Mouse (Mus musculus) kidney, adult 2 months (tissue): ENCODE data around the gene Mcur1.

Experiments used
- CTCF ChIP-seq: fragments of 200-500 bp; conservative IDR thresholded peaks from 2 replicates; pipeline ENCODE4 v1.5.1; 2011; ENCODE audit warnings: low read depth, mild to moderate bottlenecking, control low read depth, low read length, moderate library complexity, mixed read lengths; ENCODE audit not compliant: insufficient read depth, insufficient read length
- POLR2A ChIP-seq: fragments of 200-500 bp; IDR thresholded peaks from one replicate; pipeline ENCODE4 v1.6.1; 2011; ENCODE audit warnings: low read depth, low read length, control low read depth

DNA sequence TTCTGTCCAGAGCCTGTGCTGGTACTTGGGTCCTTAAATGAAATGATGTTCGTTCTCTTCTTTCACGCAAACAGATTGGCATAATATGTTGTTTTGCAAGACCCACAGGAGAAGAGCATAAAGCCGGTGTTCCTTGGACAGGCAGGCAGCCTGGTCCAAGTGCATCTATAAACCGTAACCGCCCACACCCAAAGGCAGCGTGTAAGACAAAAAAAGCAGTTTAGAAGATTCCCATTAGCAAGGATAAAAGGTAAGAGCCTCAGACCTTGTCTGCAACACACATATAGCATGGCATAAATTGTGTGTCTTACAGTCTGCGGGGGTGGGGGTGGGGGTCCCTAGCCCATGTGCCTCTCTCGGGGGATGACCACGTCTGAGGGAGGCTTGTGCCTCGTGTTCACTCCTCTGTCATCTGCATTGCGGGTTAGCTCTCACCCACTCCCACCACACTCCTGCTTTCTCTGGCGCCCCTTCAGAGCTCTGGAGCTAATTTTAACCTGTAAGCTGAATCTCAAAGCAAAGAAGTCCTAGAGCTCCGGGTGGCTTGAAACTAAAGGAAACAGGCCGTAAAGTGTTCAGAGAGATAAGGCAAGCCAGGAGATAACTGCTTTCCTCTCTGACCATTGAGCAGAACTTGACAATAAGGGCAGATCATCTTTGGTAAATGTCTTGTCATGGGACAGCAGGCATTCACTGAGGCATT lies 29.7 kb downstream of the Mcur1 start:
- TF ChIP-seq CTCF, result no peak
- TF ChIP-seq POLR2A, result no peak
